Mouse (Mus musculus) left cerebral cortex, adult 9 months (tissue): ENCODE measurements around the gene Ubap2l.

Experiments
- DNase-seq, 2 experiments: peaks; one replicate each; pipeline ENCODE4 v3.0.0; 2022; ENCODE audit warnings: low spot score in 2 of 2

Ubap2l gene

DNA sequence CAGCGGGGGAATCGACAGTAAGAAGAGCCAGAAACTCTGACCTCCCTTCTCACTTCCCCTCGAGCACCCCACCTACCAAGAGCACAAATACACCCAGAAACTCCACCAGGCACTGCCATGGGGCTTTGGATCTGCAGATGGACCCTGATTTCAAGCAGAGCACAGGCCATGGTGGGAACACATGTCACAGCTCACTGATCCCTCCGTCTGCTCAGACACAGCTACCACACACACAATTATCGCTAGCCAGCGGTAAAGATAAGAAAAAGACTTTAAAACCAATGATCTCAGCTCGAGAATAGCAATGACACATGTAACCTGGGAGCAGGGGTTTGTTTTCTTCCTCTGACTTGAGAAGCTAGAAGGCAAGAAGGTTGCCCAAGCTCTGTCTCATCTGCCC, 83.9 kb downstream of the Ubap2l start:
- DNase-seq = no peak

DNA sequence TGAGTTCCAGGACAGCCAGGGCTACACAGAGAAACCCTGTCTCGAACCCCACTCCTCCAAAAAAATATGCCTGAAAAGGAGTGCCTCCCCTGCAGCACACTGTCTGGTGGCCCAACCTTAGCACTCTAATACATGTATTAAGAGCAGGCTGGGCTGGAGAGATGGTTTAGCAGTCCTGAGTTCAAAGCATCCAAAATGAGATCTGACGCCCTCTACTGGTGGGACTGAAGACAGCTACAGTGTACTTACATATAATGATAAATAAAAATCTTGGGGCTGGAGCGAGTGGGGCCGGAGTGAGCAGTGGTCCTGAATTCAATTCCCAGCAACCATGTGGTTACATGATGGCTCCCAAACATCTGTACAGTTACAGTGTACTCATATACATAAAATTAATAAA, 85.5 kb downstream of the Ubap2l start:
- no peak for DNase-seq

DNA sequence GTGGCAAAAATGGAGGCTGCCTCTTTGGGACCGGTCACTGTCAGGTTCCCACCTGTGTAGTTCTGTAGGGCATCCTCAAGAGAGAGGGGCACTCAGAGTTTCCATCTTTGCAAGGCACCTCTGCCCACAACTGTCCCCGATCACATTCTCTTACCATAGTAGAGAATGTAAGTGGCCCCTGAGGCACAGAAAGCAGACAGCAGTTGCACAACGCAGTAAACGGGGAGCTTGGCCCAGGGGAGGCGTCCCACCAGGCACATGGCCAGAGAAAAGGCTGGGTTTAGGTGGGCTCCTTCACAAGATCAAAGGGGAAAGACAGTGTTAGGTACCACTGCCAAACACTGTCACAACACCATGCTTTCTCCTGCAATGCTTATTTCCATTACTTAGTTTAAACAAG, 86.5 kb downstream of the Ubap2l start:
- DNase-seq = no peak

DNA sequence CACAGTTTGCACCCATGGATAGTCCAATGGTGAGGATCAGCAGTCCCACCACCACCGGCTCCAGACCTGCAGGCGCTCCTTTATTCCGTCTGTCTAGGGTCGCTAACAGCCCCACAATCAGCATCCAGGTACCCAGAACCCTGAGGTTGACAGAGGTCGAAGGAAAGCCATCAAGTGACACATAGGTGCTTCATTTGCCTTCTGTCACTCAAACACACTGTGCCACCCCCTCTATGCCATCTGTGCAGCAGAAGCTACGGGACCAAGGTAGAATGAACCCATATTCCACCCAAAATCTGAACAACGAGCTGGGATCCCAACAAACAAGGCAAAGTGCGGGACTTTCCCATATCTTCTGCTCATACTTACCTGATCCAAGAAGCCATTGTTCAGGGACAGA, 86.9 kb downstream of the Ubap2l start:
- DNase-seq = no peak

DNA sequence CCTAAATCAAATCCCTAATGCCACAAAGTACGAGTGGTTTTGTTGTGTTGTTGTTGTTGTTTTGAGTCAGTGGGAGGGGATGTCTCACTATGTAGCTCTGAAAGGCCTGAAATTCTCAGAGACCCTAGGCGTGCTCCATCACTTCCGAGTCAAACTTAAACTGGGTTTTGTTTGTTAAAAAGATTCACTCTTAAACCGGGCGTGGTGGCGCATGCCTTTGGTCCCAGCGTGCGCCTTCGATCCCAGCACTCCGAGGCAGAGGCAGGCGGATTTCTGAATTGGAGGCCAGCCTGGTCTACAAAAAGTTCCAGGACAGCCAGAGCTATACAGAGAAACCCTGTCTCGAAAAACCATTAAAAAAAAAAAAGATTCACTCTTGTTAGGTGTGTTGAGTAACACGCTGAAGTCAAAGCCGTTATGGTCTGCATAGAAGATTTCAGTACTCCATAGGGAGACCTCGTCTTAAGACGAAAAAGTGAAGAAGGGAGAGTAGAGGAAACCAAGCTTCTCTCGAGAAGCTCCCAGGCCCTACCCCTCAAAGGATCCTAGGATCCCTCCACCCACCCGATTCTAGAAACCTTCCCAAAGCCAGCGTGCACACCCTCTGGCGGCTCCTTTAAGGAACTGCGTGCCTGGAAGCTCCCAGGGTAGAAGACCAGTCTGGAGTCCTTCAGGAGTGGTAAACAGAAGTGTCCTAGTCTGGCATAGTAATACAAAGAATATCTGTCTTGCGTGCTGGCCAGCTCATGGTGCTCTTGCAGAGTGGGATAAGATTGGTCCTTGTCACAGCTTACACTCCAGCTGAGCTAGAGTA, 88.3 kb downstream of the Ubap2l start:
- peak in 1 of 2 experiments; percentile 67 for DNase-seq

DNA sequence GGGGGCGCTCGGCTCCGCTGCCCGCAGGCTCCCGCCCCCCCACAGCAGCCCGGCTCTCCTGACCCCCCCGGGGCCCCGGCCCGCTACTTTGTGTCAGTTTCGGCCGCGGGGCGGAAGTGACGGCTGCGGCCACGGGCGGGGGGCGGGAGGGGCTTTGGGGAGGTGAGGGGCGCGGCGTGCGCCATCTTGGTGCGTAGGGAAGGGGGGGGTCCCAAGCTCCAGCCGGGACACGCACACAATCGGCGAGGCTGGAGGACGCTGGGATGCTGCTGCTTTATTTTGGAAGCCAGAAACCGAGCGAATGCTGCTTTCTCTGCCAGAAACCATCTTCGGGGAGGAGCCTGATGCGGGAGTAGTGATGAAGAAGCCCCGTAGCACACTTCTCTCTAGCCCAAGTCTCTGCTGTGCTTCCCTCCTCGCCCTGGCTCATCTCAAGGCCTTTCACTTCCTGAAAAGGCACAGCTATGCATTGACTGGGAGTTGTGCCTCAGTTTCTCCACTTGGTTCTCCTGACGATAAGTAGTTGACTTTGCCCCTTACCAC, 89.1 kb downstream of the Ubap2l start, which contains the start of gene Atp8b2:
Gene Atp8b2, minus strand, starts transcription at position 288 of the 543 bp plus-strand sequence.
- peak in 1 of 2 experiments; percentile 47 for DNase-seq

DNA sequence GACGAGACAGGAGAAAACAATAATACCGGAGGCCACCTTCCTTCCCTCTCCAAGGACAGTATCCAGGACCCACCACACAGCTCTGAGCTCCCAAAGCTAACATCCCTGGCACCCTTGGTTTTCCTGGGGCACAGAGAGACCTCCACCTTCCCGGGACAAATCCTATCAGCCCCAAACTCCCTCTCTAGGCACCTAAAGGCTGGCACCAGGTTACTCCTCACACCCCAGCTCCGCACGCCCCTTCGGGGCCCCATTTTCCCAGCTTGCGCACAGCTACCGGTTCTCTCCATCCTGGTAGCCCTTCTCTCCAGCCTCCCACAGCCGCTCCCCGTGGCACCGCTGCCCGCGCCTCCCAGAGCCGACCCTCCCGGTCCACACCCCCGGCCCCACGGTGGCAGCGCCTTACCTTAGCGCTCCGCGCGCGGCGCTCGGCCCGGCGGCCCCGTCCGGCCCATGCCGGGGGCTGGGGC, 89.6 kb downstream of the Ubap2l start:
- DNase-seq = no peak

DNA sequence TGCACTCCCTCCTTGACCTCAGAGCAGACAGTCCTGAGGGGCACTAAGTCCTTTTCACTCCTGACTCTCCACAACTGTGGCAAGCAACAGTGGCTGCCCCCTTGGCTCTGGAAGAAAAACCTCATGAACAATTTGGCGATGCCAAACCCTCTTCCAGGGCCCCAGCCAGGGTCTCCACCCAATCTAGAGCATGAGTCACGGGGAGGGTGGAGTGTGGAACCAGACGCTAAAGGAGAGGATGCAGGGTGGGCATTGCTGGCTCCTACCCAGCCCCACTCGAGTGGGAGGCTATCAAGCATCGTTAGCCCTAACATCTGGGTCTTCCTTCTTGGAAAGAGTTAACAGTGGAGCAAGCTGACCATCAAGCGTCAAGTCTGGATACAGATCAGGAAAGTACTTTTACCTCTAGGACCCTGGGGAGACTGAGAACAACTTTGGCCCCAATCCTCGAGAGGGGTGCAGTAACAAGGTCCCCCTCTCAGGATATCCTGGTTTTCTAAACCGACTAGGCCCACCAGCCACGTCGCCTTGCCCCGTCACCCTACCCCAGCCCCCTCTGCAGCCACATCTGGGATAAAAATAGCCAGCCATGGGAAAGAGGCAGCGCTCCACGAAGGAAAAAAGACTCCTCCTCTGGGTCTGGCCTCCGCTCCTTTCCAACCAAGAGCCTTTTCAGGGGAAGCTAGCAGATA, 90.2 kb downstream of the Ubap2l start:
- no peak for DNase-seq

DNA sequence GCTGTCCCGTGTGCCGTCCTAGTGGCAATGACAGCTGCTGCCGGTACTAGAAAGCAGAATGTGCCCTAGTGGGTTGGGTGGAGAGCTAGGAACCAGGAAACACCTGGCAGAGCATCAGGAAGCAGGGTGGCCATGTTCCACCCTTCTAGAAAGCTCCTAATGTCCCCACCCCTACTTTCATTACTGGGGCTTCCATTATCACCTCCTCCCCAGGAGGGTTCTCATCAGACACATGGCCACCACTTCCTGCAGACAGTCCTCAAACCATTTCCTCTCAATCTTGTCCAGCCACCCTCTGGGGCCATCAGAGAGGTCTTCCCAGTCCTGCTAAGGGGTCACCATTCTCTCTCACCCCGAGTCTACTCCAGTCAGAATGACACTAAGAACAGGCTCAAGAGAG, 91.0 kb downstream of the Ubap2l start:
- no peak for DNase-seq

DNA sequence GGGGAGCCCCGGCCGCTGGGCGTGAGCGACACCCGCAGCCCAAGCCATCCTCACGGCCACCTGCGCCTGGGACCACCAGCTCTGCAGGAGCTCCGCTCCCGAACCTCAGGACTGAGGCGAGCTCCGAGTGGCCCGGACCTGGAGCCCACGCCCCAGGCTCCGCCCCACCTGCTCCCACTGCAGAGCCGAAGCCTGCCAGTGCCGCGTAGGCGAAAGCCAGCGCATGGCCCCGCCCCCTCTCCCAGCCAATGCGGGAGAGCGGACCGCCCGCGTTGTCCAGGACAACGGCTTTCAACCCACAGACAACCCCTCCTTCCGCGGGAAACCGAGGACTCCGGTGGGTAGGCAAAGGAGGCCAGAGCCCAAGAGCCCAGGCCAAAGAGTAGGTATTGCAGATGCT, 92.0 kb downstream of the Ubap2l start:
- peak; percentile 91 to 92 for DNase-seq

DNA sequence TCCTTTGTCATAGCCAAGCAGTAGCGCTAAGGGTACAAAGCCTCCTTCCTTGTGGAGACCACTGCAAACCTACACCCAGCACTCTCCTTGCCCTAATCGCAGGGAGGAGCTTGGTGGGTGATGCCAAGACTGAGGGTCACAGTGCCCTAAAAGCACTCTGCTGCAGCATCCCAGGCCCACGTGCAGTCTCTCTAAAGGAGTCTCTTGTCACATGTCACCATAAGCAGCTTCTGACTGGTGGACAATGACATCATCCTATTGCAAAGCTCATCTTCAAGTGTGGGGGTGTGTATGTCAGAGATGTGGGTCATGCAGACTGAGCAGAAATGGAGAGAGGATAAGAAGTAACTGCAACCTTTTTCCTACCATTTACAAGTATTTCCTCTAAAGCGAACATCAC, 93.0 kb downstream of the Ubap2l start:
- DNase-seq = peak; percentile 68 to 77

DNA sequence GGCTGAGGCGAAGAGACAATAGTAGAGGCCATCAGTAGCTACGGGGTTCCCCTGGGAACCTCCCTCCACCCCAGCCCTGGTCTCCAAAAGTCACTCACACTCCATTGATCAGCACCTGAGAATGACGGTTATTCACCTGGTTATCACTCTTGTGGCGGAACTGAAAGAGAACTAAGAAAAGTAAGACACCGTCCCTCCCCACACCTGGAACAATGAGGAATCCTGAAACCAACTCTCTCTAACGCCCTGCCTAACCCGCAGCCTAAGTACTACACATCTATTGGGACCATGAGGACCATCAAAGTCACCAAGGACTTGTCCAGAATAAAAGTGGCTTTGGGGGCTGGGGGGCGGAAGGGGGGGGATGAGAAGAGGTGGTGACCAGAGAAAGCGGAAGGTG, 94.5 kb downstream of the Ubap2l start:
- no peak for DNase-seq

DNA sequence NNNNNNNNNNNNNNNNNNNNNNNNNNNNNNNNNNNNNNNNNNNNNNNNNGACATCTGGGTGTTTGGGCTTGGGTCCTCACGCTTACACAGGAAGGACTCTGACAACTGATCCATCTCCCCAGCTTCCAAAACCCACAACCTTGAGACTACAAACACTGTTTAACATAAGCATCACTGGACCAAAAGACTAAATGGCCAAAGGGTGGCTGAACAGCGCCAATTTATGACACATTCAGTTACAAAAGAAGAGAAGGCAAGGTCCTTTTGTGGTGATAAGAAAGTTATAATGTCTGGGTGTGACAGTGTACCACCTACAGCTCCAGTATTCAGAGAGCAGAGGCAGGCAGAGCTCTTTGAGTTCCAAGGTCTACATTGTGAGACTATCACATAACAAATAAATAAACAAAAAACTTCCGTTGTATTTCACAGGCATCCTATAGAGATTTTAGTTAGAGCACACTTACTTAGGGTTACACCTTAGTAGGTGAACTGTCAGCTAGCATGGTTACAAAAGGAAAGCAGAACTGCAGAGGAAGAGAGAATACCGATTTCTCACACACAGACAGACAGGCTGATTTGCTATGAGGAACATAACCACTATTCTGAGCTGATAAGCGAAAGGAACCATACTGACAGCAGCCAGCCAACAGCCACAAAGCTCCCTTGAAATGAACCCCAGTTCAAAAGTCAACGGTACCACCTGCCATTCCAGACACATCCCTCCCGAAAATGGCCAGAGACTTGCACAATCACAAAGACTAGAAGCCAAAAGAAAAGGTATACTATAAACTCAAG, 96.1 kb downstream of the Ubap2l start:
- DNase-seq = no peak

DNA sequence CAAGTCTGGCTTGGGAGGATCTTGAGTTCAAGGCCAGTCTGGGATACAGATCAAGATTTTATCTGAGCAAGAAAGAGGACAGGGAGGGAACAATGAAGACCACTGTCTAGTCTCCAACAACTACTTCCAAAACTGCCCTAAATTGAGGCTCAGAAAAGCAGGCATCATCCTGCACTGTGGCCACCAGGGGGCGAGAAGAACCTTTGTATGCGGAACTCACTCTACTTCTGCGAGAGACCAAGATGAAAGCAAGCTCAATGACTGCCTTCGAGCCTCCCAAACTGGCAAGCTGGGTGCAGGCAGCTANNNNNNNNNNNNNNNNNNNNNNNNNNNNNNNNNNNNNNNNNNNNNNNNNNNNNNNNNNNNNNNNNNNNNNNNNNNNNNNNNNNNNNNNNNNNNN, 99.0 kb downstream of the Ubap2l start:
- peak in 1 of 2 experiments; percentile 85 for DNase-seq
